Mouse (Mus musculus) midbrain, postnatal 0 days (tissue): ENCODE data around the gene Ascl2. TPM values are rescaled to one million over a fixed set of nuclear protein-coding genes. Genes with fewer than 3 reads are reported as not detected.

Experiments
- ATAC-seq: fragments of 200-750 bp; cut with Nextera tagmentation; 2 replicates; pipeline ENCODE4 v1.8.0; 2017; ENCODE audit warnings: moderate number of reproducible peaks, mild to moderate bottlenecking, moderate TSS enrichment, moderate library complexity; ENCODE audit not compliant: low FRiP score
- DNase-seq: peaks from one replicate; pipeline ENCODE4 v3.0.0-alpha.2; 2015; ENCODE audit warnings: low spot score
- H3K27ac ChIP-seq: fragments of 300-500 bp; sonication (generic); 2 replicates; pipeline ENCODE4 v1.5.1; 2014; ENCODE audit warnings: low read depth, mild to moderate bottlenecking, low read length, mixed read lengths
- H3K27me3 ChIP-seq: fragments of 300-500 bp; sonication (generic); 2 replicates; pipeline ENCODE4 v1.6.1; 2014; ENCODE audit warnings: low read length, control low read depth, mixed read lengths; ENCODE audit not compliant: insufficient read depth
- H3K36me3 ChIP-seq: fragments of 300-500 bp; sonication (generic); 2 replicates; pipeline ENCODE4 v1.6.1; 2014; ENCODE audit warnings: low read length, control low read depth, mixed read lengths; ENCODE audit not compliant: insufficient read depth
- H3K4me1 ChIP-seq: fragments of 300-500 bp; sonication (generic); 2 replicates; pipeline ENCODE4 v1.6.1; 2014; ENCODE audit warnings: mild to moderate bottlenecking, control low read depth, antibody characterized with exemption, low read length, mixed read lengths; ENCODE audit not compliant: insufficient read depth
- H3K4me2 ChIP-seq: fragments of 300-500 bp; sonication (generic); 2 replicates; pipeline ENCODE4 v1.6.1; 2014; ENCODE audit warnings: low read depth, mild to moderate bottlenecking, low read length, mixed read lengths; ENCODE audit not compliant: poor library complexity, severe bottlenecking
- H3K4me3 ChIP-seq: fragments of 300-500 bp; sonication (generic); 2 replicates; pipeline ENCODE4 v1.5.1; 2014; ENCODE audit warnings: low read depth, mild to moderate bottlenecking, low read length, moderate library complexity
- H3K9ac ChIP-seq: fragments of 300-500 bp; sonication (generic); replicated peaks from 2 replicates; pipeline ENCODE4 v1.6.1; 2014; ENCODE audit warnings: mild to moderate bottlenecking, low read length, moderate library complexity, mixed read lengths; ENCODE audit not compliant: poor library complexity, severe bottlenecking
- H3K9me3 ChIP-seq: fragments of 300-500 bp; sonication (generic); 2 replicates; pipeline ENCODE4 v1.6.1; 2016; ENCODE audit warnings: low read length, control low read depth
- CTCF ChIP-seq: IDR thresholded peaks from 2 replicates; pipeline ENCODE4 v1.5.1; 2016; ENCODE audit warnings: antibody characterized with exemption, mild to moderate bottlenecking
- WGBS: fragments of 180-500 bp; shearing (Covaris S2); extraction: QIAGEN DNeasy Blood & Tissue Kit; methylation state at CpG from one replicate; pipeline ENCODE4 v1.1.7; 2014; 5-methylcytosine and 5-hydroxymethylcytosine counted together
- polyA plus RNA-seq: library from polyadenylated mRNA; unstranded; fragments of >200 nt; fragmentation: Nextera tagmentation; extraction: Ambion mirVana; gene quantifications from 2 replicates; pipeline ENCODE4 v1.2.1, GENCODE M21; 2015
- total RNA-seq: library from RNA; depleted of rRNA; stranded (reverse); fragments of >200 nt; gene quantifications from 2 replicates; pipeline ENCODE4 v1.2.3, GENCODE M21; 2014; rRNA removed

The Ascl2 gene
- total and polyA plus RNA-seq, 2 experiments from 2014 or later: 0.43 TPM; not detected in 1

DNA sequence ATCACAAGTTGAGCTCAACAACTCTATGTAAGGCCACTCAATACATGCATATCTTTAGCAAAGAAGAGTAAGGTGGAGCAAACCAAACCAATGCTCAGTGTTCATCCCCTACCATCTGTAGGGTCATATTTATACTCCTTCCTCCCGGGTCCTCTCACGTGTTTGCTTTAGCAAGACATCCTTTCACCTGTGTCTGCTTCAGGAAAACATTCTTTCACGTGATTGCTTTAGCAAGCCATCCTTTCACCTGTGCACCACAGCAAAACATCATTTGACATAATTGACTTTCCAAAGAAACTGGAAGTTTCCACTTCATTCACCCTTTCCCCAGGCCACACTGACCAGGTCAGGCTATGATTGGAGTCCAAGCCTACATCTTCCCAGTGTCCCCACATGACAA is 38.0 kb downstream of the Ascl2 start, which contains the start of gene Th:
Th (minus strand) TSS at position 101 of the 400 bp plus-strand sequence.
- Histone ChIP-seq H3K27ac (no peak within 1 kb of the TSS), H3K4me1 (no peaks in the 10 kb centered on the region), H3K4me2 (no peak within 1 kb of the TSS), H3K9ac (no peak within 1 kb of the TSS), H3K36me3 (no peaks in the 10 kb centered on the region), H3K4me3 (no peak within 1 kb of the TSS), H3K27me3 (no peaks in the 10 kb centered on the region), H3K9me3 (no peaks in the 10 kb centered on the region)
- no peak for TF ChIP-seq CTCF
- DNase-seq: no peak
- 92% methylated on average over 3 of the region's 3 CpGs for WGBS
- ATAC-seq: no peak

DNA sequence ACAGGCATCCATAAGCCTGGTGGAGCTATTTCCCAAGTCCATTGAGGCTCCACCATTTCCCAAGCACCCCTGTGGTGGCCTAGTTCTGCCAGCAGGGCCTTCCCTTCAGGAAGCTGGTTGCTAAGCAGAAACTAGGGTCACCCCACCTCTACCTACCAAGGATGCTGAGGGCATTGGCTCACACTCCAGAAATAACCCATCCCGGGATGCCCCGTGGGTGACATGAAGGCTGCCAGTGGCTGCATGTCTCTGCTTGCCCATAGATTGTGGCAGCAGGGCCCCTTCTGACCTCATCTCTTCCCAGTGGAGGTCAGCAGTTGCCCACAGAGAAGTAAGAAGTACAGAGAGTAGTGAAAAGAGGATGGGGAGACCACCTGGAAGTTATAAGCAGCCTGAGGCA is 39.5 kb downstream of the Ascl2 start:
- H3K4me2 ChIP-seq: no peak overlapping the region
- H3K4me3 ChIP-seq: no peak overlapping the region
- H3K27me3 ChIP-seq: no peaks in the 10 kb centered on the region
- DNase-seq (no peak), ATAC-seq (no peak)
- no peak overlapping the region for H3K9ac ChIP-seq
- H3K4me1 ChIP-seq: no peaks in the 10 kb centered on the region
- 89% methylated on average over 2 of the region's 2 CpGs for WGBS
- no peak for TF ChIP-seq CTCF
- no peak overlapping the region for H3K27ac ChIP-seq
- no peaks in the 10 kb centered on the region for H3K36me3 ChIP-seq
- no peaks in the 10 kb centered on the region for H3K9me3 ChIP-seq

DNA sequence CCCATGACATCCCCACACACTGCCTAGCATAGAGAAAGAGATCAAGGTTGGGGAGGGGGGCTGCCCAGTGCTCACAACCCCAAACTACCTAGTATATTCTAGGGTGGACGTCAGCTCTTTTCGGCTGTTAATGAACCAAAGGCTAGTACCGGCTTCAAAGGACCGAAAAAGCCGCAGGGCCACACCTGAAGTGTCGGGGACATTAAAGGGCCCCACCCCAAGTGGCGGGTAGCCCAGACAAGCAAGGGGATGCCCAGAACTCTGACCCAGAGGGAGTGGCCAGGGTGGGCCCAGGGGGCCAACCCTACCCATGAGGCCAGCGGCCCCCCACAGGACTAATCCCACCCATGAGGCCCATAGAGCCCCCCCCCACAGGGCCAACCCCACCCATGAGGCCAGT is 41.8 kb downstream of the Ascl2 start:
- no peaks in the 10 kb centered on the region for H3K9me3 ChIP-seq
- no peaks in the 10 kb centered on the region for H3K27me3 ChIP-seq
- no peak for ATAC-seq
- no peak for DNase-seq
- H3K4me2 ChIP-seq: no peak overlapping the region
- no peaks in the 10 kb centered on the region for H3K36me3 ChIP-seq
- H3K4me3 ChIP-seq: no peak overlapping the region
- H3K4me1 ChIP-seq: no peaks in the 10 kb centered on the region
- no peak overlapping the region for H3K9ac ChIP-seq
- WGBS: 88% methylated on average over 8 of the region's 8 CpGs
- no peak for TF ChIP-seq CTCF
- no peak overlapping the region for H3K27ac ChIP-seq

DNA sequence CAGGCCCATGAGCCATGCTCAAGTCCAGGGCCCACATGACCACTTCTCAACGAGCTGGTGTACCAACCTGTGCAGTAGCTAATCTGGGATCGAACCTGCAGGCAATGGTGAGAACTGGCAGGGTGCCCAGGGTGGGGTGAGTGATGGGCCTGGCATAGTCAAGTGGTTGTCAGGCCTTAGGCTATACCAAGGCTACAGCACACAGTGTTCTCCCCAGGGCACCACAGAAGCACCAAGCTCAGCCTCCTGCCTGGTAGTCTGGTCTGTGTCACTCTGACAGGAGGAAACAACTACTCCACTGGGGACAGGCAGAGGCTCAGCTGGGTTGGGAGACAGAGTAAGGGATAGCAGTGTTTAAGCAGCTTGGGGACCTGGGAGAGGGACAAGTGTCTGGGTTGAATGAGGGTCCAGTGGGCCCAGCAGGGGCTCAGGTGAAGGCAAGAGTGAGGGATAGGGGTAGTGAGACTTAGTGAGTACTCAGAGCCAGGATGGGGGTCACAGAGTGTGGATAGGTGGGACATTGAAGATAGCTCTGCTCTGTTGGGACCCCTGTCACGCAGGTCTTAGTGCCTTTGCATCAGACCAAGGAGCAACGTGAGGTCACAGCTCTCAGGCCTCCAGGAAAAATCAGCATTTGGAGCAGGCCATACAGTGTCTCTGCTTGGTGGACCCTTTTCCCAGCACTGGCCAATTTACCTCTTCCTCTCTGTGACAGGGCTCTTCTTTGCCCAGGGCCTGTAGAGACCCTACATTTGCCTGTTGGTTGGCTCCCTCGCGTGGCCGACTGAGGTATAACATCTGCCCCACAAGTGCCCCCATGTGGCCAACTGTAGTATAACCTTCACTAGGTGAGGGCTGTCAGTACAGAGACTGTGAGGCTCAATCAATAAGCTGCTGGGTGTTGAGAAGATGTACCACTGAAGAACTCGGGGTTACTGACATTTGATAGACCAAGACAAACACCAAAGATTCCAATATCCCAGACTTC is 50.1 kb downstream of the Ascl2 start:
- Histone ChIP-seq H3K9me3 (no peaks in the 10 kb centered on the region), H3K36me3 (no peaks in the 10 kb centered on the region), H3K9ac (no peak overlapping the region), H3K4me2 (no peak overlapping the region), H3K27ac (no peak overlapping the region), H3K27me3 (no peaks in the 10 kb centered on the region), H3K4me3 (no peak overlapping the region), H3K4me1 (no peaks in the 10 kb centered on the region)
- 30% methylated on average over 8 of the region's 8 CpGs for WGBS
- peak; percentile 100 for TF ChIP-seq CTCF
- ATAC-seq (peak; percentile 47; the same call in 1 of the 2 replicates), DNase-seq (peak; percentile 68)

DNA sequence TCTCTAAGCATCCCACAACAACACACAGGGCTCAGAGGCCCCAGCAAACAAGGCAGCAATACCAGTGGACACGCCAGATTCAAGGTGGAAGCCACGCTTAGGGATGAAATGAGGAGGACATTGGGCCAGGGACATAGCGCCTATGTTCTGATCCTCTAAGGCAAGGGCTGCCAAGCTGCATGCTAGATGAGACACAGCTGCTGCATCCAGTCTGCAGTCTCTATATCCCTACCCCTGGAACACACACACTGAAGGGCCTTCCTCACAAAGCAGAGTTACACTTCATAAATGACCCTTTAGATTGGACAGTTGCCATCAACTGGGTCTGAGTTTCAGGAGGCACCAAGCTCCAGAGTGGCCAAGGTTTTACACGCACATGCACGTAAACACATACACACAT is 51.4 kb downstream of the Ascl2 start:
- WGBS: 89% methylated on average over 5 of the region's 5 CpGs
- DNase-seq (no peak), ATAC-seq (no peak)
- Histone ChIP-seq H3K4me3 (no peak overlapping the region), H3K4me1 (no peaks in the 10 kb centered on the region), H3K4me2 (no peak overlapping the region), H3K27me3 (no peaks in the 10 kb centered on the region), H3K27ac (no peak overlapping the region), H3K9ac (no peak overlapping the region), H3K36me3 (no peaks in the 10 kb centered on the region), H3K9me3 (no peaks in the 10 kb centered on the region)
- no peak for TF ChIP-seq CTCF

Other genes with a start within 250 kb of the Ascl2 start
- gene Ins2, start 225.9 kb downstream of the Ascl2 start, total RNA-seq: not detected in 2 replicates
- 0.58 TPM in 1 of 2 replicates, not detected in the other for gene Ins2, start 225.9 kb downstream of the Ascl2 start, polyA plus RNA-seq
- 23.8 and 27.1 TPM in 2 replicates for gene Th, start 38.1 kb downstream of the Ascl2 start, total RNA-seq
- gene Th, start 38.1 kb downstream of the Ascl2 start, polyA plus RNA-seq: 26.2 and 35.0 TPM in 2 replicates
- 0.19 and 0.38 TPM in 2 replicates for gene Tspan32, start 35.8 kb upstream of the Ascl2 start, total RNA-seq
- 0.37 and 0.38 TPM in 2 replicates for gene Tspan32, start 35.8 kb upstream of the Ascl2 start, polyA plus RNA-seq
- 454 and 542 TPM in 2 replicates for gene Cd81, start 83.5 kb upstream of the Ascl2 start, total RNA-seq
- 511 and 569 TPM in 2 replicates for gene Cd81, start 83.5 kb upstream of the Ascl2 start, polyA plus RNA-seq
- 71.3 and 92.4 TPM in 2 replicates for gene Tssc4, start 100.0 kb upstream of the Ascl2 start, total RNA-seq
- gene Tssc4, start 100.0 kb upstream of the Ascl2 start, polyA plus RNA-seq: 101 and 103 TPM in 2 replicates
- gene Trpm5, start 125.4 kb upstream of the Ascl2 start, total RNA-seq: 1.3 and 1.7 TPM in 2 replicates
- 0.94 and 1.6 TPM in 2 replicates for gene Trpm5, start 125.4 kb upstream of the Ascl2 start, polyA plus RNA-seq
- gene Kcnq1, start 137.1 kb upstream of the Ascl2 start, total RNA-seq: 0.44 and 1.4 TPM in 2 replicates
- 0.87 and 1.2 TPM in 2 replicates for gene Kcnq1, start 137.1 kb upstream of the Ascl2 start, polyA plus RNA-seq